Mouse (Mus musculus) hindbrain, embryonic 15.5 days (tissue): ENCODE data around the gene 9430097D07Rik. TPM values are rescaled to one million over a fixed set of nuclear protein-coding genes. Genes with fewer than 3 reads are reported as not detected.
A peak's percentile ranks its signal among the peaks of the same experiment; 100 is the strongest.

Source experiments
- ATAC-seq: fragments of 200-750 bp; cut with Nextera tagmentation; 2 replicates; pipeline ENCODE4 v1.8.0; 2017; ENCODE audit warnings: low read depth, moderate number of reproducible peaks, moderate TSS enrichment; ENCODE audit not compliant: low FRiP score
- H3K27ac ChIP-seq: fragments of 300-500 bp; sonication (generic); replicated peaks from 2 replicates; pipeline ENCODE4 v1.5.1; 2015; ENCODE audit warnings: mild to moderate bottlenecking, inconsistent platforms
- H3K27me3 ChIP-seq: fragments of 300-500 bp; sonication (generic); 2 replicates; pipeline ENCODE4 v1.6.1; 2015; ENCODE audit warnings: control low read depth, inconsistent platforms
- H3K36me3 ChIP-seq: fragments of 300-500 bp; sonication (generic); 2 replicates; pipeline ENCODE4 v1.6.1; 2015; ENCODE audit warnings: control low read depth, inconsistent platforms
- H3K4me1 ChIP-seq: fragments of 300-500 bp; sonication (generic); replicated peaks from 2 replicates; pipeline ENCODE4 v1.6.1; 2015; ENCODE audit warnings: control low read depth, inconsistent platforms
- H3K4me2 ChIP-seq: fragments of 300-500 bp; sonication (generic); 2 replicates; pipeline ENCODE4 v1.6.1; 2015; ENCODE audit warnings: moderate library complexity, mild to moderate bottlenecking, inconsistent platforms
- H3K4me3 ChIP-seq: fragments of 300-500 bp; sonication (generic); 2 replicates; pipeline ENCODE4 v1.5.1; 2015; ENCODE audit warnings: mild to moderate bottlenecking, inconsistent platforms
- H3K9ac ChIP-seq: fragments of 300-500 bp; sonication (generic); 2 replicates; pipeline ENCODE4 v1.6.1; 2015; ENCODE audit warnings: inconsistent platforms
- H3K9me3 ChIP-seq: fragments of 300-500 bp; sonication (generic); 2 replicates; pipeline ENCODE4 v1.6.1; 2016; ENCODE audit warnings: control low read depth, inconsistent platforms
- WGBS: fragments of 180-500 bp; shearing (Covaris S2); methylation state at CpG from one replicate; pipeline ENCODE4 v1.1.7; 2015; 5-methylcytosine and 5-hydroxymethylcytosine counted together
- polyA plus RNA-seq: library from polyadenylated mRNA; unstranded; fragments of >200 nt; fragmentation: Nextera tagmentation; extraction: Ambion mirVana; gene quantifications from 2 replicates; pipeline ENCODE4 v1.2.1, GENCODE M21; 2015

Gene 9430097D07Rik
- polyA plus RNA-seq, 1 experiment from 2014 or later = 0.79 TPM

DNA sequence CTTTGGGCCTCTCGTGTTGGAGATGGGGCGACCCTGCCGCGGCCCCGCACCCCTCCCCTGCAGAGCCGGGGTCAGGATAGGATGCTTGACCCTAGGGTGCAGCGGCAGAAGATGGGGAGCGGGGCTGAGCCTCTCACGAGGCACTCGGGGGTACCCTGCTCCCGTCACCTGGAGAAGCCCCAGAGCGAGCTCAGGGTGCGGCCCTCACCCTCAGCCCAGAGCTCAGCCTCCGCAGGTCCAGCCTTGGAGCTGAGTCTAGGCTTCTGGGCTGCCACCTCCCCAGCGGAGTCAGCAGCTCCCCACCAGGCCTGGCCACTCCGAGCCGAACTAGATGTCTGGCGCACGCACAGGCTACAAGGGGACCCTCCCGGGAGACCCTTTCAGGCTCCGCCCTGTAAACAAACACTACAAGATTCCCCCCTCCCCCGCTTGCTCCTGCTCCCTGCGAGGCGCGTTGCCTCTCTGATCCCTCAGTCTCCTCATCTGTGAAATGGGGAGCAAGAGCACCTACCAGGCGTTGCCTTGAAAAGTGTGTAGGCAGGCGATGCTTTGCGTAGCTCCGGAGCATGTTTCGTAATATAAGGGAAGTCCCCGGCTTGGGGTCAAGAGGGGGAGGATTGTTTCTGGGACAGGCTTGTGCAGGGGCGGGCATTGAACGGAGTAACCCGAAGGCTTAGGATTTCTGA, 31.9 kb upstream of the 9430097D07Rik start:
- Histone ChIP-seq H3K27me3 (peaks cover 3% of the 10 kb centered on the region; the same call in 1 of the 2 replicates), H3K36me3 (no peaks in the 10 kb centered on the region), H3K9me3 (no peaks in the 10 kb centered on the region), H3K4me1 (peaks cover 28% of the 10 kb centered on the region), H3K9ac (peak overlapping the region; percentile 74), H3K27ac (no peak overlapping the region), H3K4me3 (peak overlapping the region; percentile 78), H3K4me2 (peak overlapping the region; percentile 85)
- WGBS = 6% methylated on average over 34 of the region's 34 CpGs
- peak; percentile 21; the same call in 1 of the 2 replicates for ATAC-seq

DNA sequence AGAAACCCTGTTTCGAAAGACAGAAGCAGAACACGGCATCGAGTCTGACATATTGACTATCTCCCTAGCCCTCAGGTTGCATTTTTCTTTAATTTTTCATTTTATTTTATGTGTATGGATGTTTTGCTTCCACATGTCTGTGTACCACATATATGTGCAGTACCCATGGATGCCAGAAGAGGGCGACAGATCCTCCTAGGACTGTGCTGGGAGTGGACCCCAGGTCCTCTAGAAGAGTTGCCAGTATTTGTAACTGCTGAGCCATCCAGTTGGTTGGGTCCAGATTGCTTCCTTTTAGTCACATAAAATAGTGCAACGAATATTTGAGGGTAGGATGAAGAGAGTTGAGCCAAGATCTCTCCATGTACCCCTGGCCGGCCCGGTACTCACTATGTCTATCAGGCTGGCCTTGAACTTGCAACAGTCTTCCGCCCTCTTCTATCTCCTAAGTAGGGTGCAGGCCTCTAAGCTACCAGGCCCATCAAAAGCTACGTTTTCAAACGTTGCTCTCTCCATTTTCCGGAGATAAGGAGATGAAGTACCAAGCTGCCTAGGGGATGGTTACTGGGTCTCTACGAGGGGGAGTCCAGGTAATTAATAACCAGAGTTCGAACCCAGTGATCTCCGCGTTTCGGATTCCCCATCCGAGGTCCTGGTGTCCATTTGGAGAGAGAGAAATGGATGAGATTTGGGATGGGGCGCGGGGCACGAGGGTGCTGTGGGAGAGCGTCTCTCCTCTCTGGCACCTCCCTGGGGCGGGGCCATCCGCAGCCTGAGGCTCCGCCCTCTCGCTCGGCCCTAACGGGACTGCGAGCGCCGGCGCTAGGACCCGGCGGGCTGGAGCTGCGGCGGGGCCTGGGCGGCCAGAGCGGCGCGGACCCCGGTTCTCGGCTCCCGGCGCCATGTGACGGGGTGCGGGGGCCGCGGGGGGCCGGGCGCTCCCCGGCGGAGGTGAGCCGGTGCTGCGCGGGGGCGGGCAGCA, 31.0 kb upstream of the 9430097D07Rik start:
- H3K4me1 ChIP-seq = peaks cover 28% of the 10 kb centered on the region
- H3K9me3 ChIP-seq = no peaks in the 10 kb centered on the region
- peak; percentile 75 for ATAC-seq
- no peaks in the 10 kb centered on the region for H3K36me3 ChIP-seq
- H3K27ac ChIP-seq = no peak overlapping the region
- H3K4me2 ChIP-seq = peak overlapping the region; percentile 85
- H3K9ac ChIP-seq = peak overlapping the region; percentile 74
- H3K4me3 ChIP-seq = peak overlapping the region; percentile 78
- peaks cover 3% of the 10 kb centered on the region; the same call in 1 of the 2 replicates for H3K27me3 ChIP-seq
- WGBS = 13% methylated on average over 45 of the region's 55 CpGs

DNA sequence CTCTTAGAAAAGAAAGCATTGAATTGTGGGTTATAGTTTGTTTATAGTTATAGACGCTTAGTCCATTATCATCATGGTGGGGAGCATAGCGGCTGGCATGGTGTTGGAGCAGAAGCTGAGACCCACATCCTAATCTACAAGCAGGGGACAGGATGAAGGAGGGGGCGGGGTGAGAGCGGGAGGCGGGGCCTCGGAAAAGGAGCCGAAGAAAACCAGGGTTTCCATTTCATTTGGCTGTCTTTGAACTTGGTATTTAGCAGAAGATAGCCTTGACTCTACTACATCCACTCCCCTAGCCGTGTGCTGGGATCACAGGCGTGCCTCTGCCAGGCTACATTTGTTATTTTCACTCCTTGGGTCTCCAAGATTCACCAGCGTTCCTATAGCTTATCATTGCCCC, 29.1 kb upstream of the 9430097D07Rik start:
- peaks cover 24% of the 10 kb centered on the region for H3K4me1 ChIP-seq
- H3K36me3 ChIP-seq = no peaks in the 10 kb centered on the region
- no peak for ATAC-seq
- no peak overlapping the region for H3K27ac ChIP-seq
- H3K4me3 ChIP-seq = no peak overlapping the region
- H3K4me2 ChIP-seq = no peak overlapping the region
- H3K27me3 ChIP-seq = peaks cover 3% of the 10 kb centered on the region; the same call in 1 of the 2 replicates
- WGBS = 48% methylated on average over 10 of the region's 10 CpGs
- no peaks in the 10 kb centered on the region for H3K9me3 ChIP-seq
- no peak overlapping the region for H3K9ac ChIP-seq

DNA sequence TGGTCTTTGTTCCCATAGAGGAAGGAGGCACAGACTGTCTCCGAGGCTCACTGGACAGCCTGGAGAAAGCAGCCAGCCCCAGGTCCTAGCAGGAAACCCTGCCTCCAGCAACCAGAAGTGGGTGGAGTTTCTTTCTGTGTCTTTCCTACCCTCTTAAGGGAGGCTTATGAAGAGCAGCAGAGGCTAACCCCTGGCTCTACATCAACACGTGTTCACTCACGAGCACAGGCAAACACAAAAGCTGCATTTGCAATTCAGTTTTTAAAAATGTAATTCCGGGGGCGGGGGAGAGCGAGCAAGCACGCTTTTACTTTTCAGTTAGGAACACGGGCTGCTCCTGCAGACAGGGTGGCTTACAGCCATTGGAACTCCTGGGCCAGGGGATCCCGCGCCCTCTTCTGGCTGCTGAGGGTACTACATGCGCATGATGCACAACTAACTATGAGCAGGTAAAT, 27.1 kb upstream of the 9430097D07Rik start:
- peak; percentile 43; the same call in 1 of the 2 replicates for ATAC-seq
- peak overlapping the region; percentile 48 for H3K4me2 ChIP-seq
- no peaks in the 10 kb centered on the region for H3K36me3 ChIP-seq
- H3K27me3 ChIP-seq = no peaks in the 10 kb centered on the region
- H3K9me3 ChIP-seq = no peaks in the 10 kb centered on the region
- H3K9ac ChIP-seq = no peak overlapping the region
- WGBS = 2% methylated on average over 11 of the region's 11 CpGs
- peak overlapping the region; percentile 26 for H3K4me3 ChIP-seq
- H3K27ac ChIP-seq = no peak overlapping the region
- peaks cover 10% of the 10 kb centered on the region for H3K4me1 ChIP-seq

DNA sequence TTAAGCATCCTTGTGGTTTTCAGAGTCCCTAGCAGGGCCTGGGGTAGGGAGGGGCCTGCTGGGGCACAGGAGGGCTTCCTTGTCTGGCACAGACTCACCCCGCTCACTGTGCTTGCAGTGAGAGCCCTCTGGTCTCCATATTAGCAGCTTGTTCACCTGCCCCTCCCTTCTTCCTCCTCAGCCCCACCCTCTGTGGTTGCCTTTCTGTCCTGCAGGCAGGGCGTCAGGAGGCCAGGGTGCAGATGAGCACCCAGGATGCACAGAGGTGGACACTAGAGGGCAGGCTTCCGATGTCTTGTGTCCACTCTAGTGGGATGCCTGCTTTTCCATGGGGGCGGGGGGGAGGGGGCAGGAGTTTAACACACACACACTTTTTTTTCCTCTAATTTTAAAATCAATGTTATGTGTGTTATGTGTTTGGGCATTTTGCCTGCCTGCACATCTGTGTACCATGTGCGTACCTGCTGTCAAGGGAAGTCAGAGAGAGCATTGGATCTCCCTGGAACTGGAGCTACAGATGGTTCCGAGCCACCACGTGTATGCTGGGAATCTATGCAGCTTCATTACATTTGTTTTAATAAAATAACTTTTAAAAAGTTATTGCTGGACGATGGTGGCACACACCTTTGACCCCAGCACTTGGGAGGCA, 26.1 kb upstream of the 9430097D07Rik start:
- Histone ChIP-seq H3K27me3 (no peaks in the 10 kb centered on the region), H3K9me3 (no peaks in the 10 kb centered on the region), H3K9ac (no peak overlapping the region), H3K36me3 (0 out of 2 replicates have a peak, but pooled peaks cover 5% of the 10 kb centered on the region), H3K27ac (no peak overlapping the region), H3K4me2 (no peak overlapping the region), H3K4me1 (peaks cover 2% of the 10 kb centered on the region), H3K4me3 (no peak overlapping the region)
- WGBS = 40% methylated on average over 8 of the region's 8 CpGs
- ATAC-seq = no peak

DNA sequence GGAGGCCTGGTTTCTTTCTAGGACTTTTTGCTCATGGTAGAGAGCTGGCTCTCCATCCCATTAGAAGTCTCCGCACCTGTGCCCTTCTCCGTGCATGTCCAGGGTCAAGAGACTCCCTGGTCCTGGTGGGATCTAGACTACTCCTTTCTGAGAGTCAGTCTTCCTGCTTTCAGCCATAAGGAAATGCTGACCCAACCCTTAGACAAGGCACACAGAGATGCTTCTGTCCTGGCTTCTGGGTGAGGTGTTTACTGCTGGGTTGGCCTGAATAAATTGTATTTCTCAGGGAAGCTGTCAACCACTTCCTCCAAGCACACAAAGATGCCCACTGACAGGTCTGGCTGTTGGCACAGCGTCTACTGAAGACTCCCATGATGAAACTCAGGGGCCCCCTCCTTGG, 23.9 kb upstream of the 9430097D07Rik start, which contains the start of gene St6galnac6:
Gene St6galnac6 (plus strand): TSS at position 301 of the 400 bp plus-strand sequence.
- Histone ChIP-seq H3K4me3 (no peak within 1 kb of the TSS), H3K4me2 (no peak within 1 kb of the TSS), H3K4me1 (no peaks in the 10 kb centered on the region; the same call in 1 of the 2 replicates), H3K9ac (no peak within 1 kb of the TSS), H3K27me3 (no peaks in the 10 kb centered on the region), H3K9me3 (no peaks in the 10 kb centered on the region), H3K27ac (no peak within 1 kb of the TSS), H3K36me3 (peaks cover 11% of the 10 kb centered on the region; the same call in 1 of the 2 replicates)
- ATAC-seq = no peak
- WGBS = 95% methylated on average over 3 of the region's 3 CpGs

DNA sequence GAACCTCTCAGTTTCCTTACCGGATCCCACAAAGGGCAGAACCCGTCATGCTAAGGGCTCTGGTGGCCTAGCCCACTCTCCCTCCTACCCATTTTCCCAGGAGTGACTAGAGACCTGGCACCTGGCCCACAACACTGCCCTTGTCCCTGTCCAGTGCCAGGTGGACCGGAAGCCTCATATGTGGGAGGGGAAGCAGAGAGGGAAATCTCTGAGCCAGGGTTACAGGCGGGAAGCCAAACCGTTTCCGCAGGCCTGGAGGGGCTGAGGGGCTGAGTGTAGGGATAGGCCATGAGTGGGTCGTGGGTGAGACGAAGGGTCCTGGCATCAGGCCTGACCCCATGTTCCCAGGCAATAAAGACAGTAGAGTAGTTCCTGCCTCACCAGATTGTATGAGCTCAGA, 23.0 kb upstream of the 9430097D07Rik start:
- Histone ChIP-seq H3K9me3 (no peaks in the 10 kb centered on the region), H3K4me3 (no peak overlapping the region), H3K27ac (no peak overlapping the region), H3K4me2 (no peak overlapping the region), H3K9ac (no peak overlapping the region), H3K36me3 (peaks cover 17% of the 10 kb centered on the region; the same call in 1 of the 2 replicates), H3K4me1 (no peaks in the 10 kb centered on the region; the same call in 1 of the 2 replicates), H3K27me3 (no peaks in the 10 kb centered on the region)
- ATAC-seq = no peak
- WGBS = 75% methylated on average over 8 of the region's 8 CpGs

DNA sequence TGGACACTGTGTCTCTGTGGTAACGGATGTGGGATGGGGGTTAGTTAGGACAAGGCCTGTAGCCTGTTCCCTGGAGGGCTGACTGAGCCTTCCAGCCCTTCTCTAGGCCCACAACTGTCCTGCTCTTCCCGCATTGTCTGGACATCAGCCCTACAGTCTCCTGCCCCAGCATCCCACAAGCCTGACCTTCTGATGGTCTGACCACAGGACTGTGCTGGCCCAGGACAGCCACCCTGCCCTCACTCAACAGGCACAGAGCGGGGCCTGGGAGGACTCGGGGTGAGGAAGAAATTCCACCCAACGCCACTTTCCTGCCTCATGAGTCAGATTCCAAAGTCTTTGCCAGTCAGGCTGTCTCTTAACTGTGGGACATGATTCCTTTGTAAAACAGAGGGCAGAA, 22.2 kb upstream of the 9430097D07Rik start:
- Histone ChIP-seq H3K27me3 (no peaks in the 10 kb centered on the region), H3K4me2 (no peak overlapping the region), H3K9me3 (no peaks in the 10 kb centered on the region), H3K4me3 (no peak overlapping the region), H3K36me3 (peaks cover 17% of the 10 kb centered on the region; the same call in 1 of the 2 replicates), H3K27ac (no peak overlapping the region), H3K9ac (no peak overlapping the region), H3K4me1 (no peaks in the 10 kb centered on the region; the same call in 1 of the 2 replicates)
- 85% methylated on average over 5 of the region's 5 CpGs for WGBS
- ATAC-seq = no peak

DNA sequence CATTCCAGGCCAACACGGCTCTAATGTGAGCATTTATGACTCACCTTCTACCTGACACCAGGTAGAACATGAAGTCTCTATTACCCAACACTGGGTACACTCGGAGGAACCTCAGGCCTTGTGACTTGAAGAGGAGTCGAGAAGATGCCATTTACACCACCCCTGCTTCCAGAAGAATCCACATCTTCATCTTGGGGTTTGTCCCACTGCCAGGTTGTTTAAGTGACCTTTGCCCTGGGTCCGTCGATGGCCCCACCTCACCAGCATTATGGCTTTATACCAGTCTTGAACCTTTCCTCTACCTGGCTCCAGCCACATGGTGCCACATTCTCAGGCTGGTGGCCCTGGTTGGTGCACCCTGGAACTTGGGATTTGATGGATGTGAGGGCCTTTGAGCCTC, 21.8 kb upstream of the 9430097D07Rik start:
- no peak for ATAC-seq

DNA sequence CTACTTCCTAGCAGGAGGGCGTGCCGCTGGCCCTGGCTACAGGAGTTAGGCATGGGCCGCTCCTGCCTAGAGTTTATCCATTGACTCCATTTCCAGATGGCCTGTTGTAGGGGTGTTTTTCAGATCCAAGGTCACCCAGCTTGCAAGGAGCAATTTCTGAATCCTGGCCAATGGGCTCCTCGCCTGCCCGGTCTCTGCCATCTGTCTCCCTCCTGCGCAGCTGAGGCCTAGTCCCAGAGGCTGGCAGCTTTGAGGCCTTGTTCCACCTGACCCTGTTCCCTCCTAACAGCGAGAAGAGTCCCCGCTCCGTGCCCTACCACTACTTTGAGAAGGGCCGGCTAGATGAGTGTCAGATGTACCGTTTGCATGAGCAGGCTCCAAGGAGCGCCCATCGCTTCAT, 21.2 kb upstream of the 9430097D07Rik start:
- Histone ChIP-seq H3K27me3 (no peaks in the 10 kb centered on the region), H3K4me2 (no peak overlapping the region), H3K27ac (no peak overlapping the region), H3K36me3 (peaks cover 17% of the 10 kb centered on the region; the same call in 1 of the 2 replicates), H3K4me3 (no peak overlapping the region), H3K4me1 (no peaks in the 10 kb centered on the region; the same call in 1 of the 2 replicates), H3K9me3 (no peaks in the 10 kb centered on the region), H3K9ac (no peak overlapping the region)
- 74% methylated on average over 13 of the region's 13 CpGs for WGBS
- no peak for ATAC-seq

More for the DNA sequence above, 21.8 kb upstream of the 9430097D07Rik start:
- H3K9ac ChIP-seq = no peak overlapping the region
- no peaks in the 10 kb centered on the region for H3K9me3 ChIP-seq
- no peaks in the 10 kb centered on the region for H3K27me3 ChIP-seq
- 93% methylated on average over 5 of the region's 5 CpGs for WGBS
- no peak overlapping the region for H3K27ac ChIP-seq
- H3K4me3 ChIP-seq = no peak overlapping the region
- H3K4me2 ChIP-seq = no peak overlapping the region
- peaks cover 17% of the 10 kb centered on the region; the same call in 1 of the 2 replicates for H3K36me3 ChIP-seq
- no peaks in the 10 kb centered on the region; the same call in 1 of the 2 replicates for H3K4me1 ChIP-seq

DNA sequence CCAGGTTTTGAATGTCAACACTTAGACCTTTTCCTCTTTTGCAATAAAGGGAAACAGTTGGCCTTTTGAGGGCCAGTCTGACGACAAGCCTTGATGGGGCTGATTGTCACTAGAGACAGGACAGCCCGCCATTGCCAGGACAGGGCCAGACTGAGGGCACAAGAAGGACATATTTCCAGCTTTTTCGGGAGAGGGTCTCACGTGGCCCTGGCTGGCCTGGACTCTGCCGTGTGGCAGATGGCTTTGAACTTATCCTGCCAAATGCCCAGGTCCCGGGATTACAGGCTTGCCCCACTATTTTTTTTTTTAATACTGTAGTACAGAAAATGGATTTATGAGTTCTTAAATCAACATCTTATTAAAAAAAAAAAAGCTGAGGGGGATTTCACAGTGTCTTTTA, 15.8 kb upstream of the 9430097D07Rik start:
- Histone ChIP-seq H3K9me3 (no peaks in the 10 kb centered on the region), H3K4me1 (peaks cover 38% of the 10 kb centered on the region), H3K9ac (no peak overlapping the region), H3K4me2 (no peak overlapping the region), H3K27me3 (no peaks in the 10 kb centered on the region), H3K36me3 (peaks cover 12% of the 10 kb centered on the region; the same call in 1 of the 2 replicates), H3K4me3 (no peak overlapping the region), H3K27ac (no peak overlapping the region)
- no peak for ATAC-seq
- WGBS = 67% methylated on average over 6 of the region's 6 CpGs
